Mouse (Mus musculus) limb, embryonic 10.5 days (tissue): ENCODE data around the gene Neurl1a. TPM values are rescaled to one million over a fixed set of nuclear protein-coding genes. Genes with fewer than 3 reads are reported as not detected.

ENCODE experiments used
- DNase-seq: peaks from one replicate; pipeline ENCODE4 v3.0.0-alpha.2; 2017; ENCODE audit warnings: low spot score
- H3K27ac ChIP-seq: fragments of 300-500 bp; sonication (generic); 2 replicates; pipeline ENCODE4 v1.5.1; 2016; ENCODE audit warnings: mild to moderate bottlenecking
- H3K27me3 ChIP-seq: fragments of 300-500 bp; sonication (generic); 2 replicates; pipeline ENCODE4 v1.6.1; 2016; ENCODE audit warnings: low read depth, mild to moderate bottlenecking; ENCODE audit not compliant: poor library complexity, severe bottlenecking
- H3K36me3 ChIP-seq: fragments of 300-500 bp; sonication (generic); 2 replicates; pipeline ENCODE4 v1.6.1; 2016; ENCODE audit warnings: mild to moderate bottlenecking, moderate library complexity
- H3K4me1 ChIP-seq: fragments of 300-500 bp; sonication (generic); 2 replicates; pipeline ENCODE4 v1.6.1; 2016
- H3K4me3 ChIP-seq: fragments of 300-500 bp; sonication (generic); 2 replicates; pipeline ENCODE4 v1.5.1; 2016; ENCODE audit warnings: mild to moderate bottlenecking, moderate library complexity
- H3K9me3 ChIP-seq: fragments of 300-500 bp; sonication (generic); replicated peaks from 2 replicates; pipeline ENCODE4 v1.6.1; 2016; ENCODE audit warnings: mild to moderate bottlenecking
- WGBS: fragments of 180-500 bp; shearing (Covaris S2); methylation state at CpG from one replicate; pipeline ENCODE4 v1.1.7; 2016; 5-methylcytosine and 5-hydroxymethylcytosine counted together
- polyA plus RNA-seq: library from polyadenylated mRNA; unstranded; fragments of >200 nt; fragmentation: Nextera tagmentation; extraction: Ambion mirVana; gene quantifications from 2 replicates; pipeline ENCODE4 v1.2.1, GENCODE M21; 2016

Gene Neurl1a
- polyA plus RNA-seq, 1 experiment from 2014 or later = 7.7 TPM

DNA sequence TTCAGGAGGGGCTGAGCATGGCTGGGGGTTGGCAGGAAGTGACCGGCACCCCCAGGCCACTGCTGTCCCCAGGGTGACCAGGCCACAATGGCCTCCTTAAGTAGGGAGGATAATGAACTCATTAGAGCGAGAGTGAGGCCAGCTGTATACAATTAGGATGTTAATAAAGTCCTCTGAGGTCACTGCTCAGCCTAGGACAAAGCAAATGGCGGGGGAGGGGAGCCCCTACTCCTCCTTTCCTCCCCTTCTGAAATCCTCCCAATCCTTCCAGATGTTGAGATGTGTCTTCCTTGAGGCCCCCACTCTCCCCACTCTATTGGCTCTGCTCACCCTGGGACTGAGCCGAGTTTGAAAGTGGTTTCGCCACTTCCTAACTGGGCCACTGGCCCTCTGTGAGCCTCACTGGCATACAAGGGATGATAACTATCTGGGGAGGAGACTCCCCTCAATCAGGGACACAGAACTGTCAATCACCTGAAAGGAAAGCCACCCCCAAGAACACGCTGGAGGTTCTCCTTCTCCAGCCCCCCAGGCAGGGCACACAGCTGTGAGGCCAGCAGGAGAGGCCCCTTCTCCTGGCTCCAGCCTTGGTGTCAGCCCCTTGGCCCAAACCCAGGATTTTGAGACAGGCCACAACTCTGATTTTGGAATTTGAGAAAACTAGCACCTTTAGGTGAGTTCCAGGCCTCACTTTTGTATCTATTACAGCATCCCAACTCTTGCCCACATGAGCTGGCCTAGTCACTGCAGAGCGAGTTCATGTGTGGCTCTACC lies 112.9 kb downstream of the Neurl1a start:
- Histone ChIP-seq H3K4me3 (peak overlapping the region; percentile 16), H3K36me3 (peaks cover 70% of the 10 kb centered on the region), H3K27ac (peak overlapping the region; percentile 86), H3K4me1 (peaks cover 74% of the 10 kb centered on the region), H3K9me3 (no peaks in the 10 kb centered on the region), H3K27me3 (no peaks in the 10 kb centered on the region)
- DNase-seq = peak; percentile 62
- WGBS = 28% methylated on average over 7 of the region's 7 CpGs

DNA sequence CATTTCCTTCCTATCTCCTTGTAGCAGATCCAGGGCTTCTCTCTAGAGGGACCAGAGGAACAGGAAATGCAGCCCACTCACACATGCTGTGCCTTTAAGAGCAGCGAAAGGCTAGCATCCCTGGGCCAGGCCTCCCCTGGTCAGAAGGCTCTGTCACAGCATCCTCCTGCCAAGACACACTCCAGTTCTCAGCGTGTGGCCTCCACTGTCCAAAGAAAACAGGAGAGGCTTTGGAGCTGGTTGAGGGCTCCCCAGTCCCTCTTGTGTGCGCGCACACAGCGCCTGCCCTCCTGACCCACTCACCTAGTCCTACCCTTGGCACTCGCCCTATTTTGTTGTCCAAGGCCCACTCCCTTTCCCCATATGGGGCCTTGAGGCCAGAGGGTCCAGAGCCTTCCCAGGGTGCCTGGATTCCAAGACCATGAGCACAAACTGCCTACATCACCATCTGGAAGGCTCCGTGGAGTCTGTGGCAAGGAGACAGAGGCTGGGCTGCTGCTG lies 113.9 kb downstream of the Neurl1a start:
- 55% methylated on average over 7 of the region's 7 CpGs for WGBS
- Histone ChIP-seq H3K27me3 (no peaks in the 10 kb centered on the region), H3K36me3 (peaks cover 70% of the 10 kb centered on the region), H3K27ac (peak overlapping the region; percentile 86), H3K4me3 (no peak overlapping the region), H3K4me1 (peaks cover 68% of the 10 kb centered on the region), H3K9me3 (no peaks in the 10 kb centered on the region)
- DNase-seq = peak; percentile 39

DNA sequence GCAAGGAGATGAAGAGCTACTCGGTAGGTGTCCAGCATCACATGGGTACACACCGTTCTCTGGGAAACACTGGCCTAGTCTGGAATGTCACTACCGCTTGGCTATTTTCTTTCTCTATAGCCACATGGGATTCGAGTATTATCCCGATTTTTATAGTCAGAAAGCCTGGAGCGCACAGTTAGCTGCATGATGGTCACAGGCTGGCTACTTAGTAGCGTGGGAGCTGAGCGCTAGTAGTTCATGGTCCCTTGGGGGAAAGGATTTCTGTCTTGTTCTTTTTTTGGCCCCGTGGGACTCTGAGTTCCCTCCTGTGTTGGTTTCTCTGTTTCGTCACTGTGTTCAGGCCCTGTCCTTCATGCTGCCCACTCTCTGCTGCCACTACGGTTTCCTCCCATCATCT lies 119.5 kb downstream of the Neurl1a start:
- no peak for DNase-seq
- Histone ChIP-seq H3K4me3 (no peak overlapping the region), H3K4me1 (peaks cover 57% of the 10 kb centered on the region), H3K27me3 (no peaks in the 10 kb centered on the region), H3K36me3 (peaks cover 77% of the 10 kb centered on the region), H3K27ac (peak overlapping the region; percentile 53; the same call in 1 of the 2 replicates), H3K9me3 (no peaks in the 10 kb centered on the region)
- 93% methylated on average over 11 of the region's 11 CpGs for WGBS

DNA sequence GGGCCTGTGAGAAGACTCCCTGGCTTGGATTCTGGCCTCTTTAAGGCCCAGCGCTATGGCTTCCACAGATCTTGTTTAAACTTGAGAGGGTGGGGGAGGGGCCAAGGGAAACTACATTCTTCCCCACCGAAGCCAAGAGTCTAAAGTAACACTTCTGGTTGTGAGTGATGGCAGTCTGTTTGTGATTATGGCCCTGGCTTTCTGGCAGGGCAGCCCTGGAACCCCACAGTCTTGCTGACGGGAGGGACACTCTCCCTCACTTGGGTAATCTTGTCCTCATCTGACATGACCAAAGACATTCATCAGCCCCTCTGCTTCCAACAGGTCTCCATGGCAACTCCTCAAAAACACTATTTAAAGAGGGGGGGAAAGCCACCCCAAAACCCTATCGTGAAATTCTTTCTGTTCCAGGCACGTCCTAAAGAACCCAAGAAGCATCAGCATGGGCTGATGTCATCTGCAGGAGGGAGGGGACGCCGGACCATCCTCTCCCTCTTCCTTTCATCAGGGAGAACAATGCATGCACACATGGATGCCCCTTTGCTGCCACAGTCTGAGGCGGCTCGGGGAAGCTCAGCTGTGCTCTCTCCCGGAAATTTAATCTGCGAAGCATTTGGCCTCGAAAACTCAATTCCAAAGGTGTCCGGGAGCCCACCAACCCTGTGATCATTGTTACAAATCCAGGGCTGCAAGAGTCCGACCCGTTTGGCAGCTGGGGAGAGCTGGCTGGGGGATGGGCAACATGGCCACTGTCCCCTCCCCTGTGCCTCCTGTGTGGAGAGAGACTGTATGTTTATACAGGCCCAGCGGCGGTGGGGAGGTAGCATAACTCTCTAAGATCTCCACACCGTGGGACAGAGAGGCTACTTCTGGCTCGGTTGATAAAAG lies 122.9 kb downstream of the Neurl1a start:
- peak overlapping the region; percentile 16 for H3K4me3 ChIP-seq
- peaks cover 90% of the 10 kb centered on the region for H3K36me3 ChIP-seq
- no peaks in the 10 kb centered on the region for H3K27me3 ChIP-seq
- peak overlapping the region; percentile 89 for H3K27ac ChIP-seq
- no peaks in the 10 kb centered on the region for H3K9me3 ChIP-seq
- 18% methylated on average over 19 of the region's 19 CpGs for WGBS
- peak; percentile 72 for DNase-seq
- peaks cover 53% of the 10 kb centered on the region for H3K4me1 ChIP-seq

DNA sequence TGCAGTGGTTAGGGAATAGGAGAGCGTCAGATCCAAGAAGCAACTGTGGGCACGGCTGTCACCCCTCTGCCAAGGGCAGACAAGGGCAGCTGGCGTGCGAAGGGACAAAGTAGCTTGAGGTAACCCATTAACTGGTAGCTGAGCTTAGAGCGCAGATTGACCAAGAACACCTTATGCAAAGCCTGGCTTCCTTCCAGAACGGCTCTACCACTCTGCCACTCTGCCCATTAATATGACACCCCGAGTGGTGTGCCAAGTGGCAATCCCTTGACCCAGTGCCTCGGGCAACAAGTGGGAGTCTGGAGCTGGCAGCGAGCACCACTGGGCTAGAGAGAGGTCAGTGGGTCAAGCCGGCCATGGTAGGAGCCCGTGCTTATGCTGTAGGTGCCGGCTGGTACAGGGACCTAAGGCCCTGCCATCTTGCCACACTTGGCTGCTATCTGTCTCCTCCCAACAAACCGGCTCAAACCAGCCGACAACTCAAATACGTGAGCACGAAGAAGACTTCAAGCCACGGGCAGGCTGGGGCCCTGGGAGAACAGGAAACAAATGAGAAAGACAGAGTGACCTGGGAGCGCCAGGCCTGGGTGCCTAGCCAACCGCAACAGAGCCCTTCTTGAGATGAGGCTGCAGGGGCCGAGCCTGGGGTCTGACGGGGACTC lies 123.7 kb downstream of the Neurl1a start:
- peaks cover 49% of the 10 kb centered on the region for H3K4me1 ChIP-seq
- H3K9me3 ChIP-seq = no peaks in the 10 kb centered on the region
- H3K4me3 ChIP-seq = peak overlapping the region; percentile 16; the same call in 1 of the 2 replicates
- H3K27ac ChIP-seq = peak overlapping the region; percentile 89
- H3K36me3 ChIP-seq = peaks cover 90% of the 10 kb centered on the region
- no peaks in the 10 kb centered on the region for H3K27me3 ChIP-seq
- 79% methylated on average over 21 of the region's 21 CpGs for WGBS
- DNase-seq = no peak

DNA sequence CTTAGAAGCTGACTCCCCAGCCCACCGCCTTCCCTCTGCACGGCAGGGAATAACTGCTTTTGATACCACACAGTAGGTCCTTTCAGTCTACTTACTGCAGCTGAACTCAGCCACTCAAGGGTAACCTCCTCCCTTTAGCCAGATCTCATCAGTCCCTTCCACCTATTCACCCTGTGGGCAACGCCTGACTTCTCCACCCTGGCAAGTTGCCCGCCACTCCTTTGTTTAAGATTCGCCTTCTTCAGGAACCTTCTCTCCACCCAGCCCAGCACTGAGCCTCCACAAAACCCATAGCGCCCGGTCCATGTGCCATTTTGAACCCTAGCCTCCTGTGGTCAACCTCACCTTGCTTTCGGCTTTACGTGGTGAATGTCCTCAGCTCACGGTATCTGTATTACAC lies 124.5 kb downstream of the Neurl1a start:
- Histone ChIP-seq H3K4me3 (no peak overlapping the region), H3K4me1 (peaks cover 49% of the 10 kb centered on the region), H3K27me3 (no peaks in the 10 kb centered on the region), H3K36me3 (peaks cover 88% of the 10 kb centered on the region), H3K9me3 (no peaks in the 10 kb centered on the region), H3K27ac (peak overlapping the region; percentile 89)
- WGBS = 93% methylated on average over 10 of the region's 10 CpGs
- no peak for DNase-seq

DNA sequence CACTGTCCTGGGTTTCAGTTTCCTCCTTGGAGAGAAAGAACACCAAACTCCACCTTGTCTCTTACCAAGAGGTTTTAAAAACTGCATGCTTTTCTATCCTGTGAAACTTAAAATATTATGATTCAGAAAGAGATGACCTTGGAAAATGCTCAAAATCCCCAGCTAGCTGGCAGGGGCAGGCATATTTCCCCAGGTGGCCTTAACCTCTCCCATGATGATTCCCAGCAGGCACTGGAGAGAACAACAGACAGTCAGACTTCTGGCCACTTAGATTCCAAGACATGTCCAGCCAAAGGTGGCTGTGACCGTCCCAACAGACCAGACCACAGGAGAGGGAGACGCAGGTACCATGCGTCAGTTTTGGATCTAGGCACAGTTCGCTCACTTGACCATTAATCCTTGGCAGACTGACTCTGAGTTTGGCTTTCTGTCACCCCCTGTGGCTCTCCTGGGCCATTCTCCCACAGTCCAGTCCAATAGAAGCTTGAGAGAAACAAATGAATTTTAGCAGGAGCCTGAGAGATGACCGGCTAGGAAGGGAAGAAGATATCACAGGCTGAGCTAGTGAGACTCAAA lies 125.6 kb downstream of the Neurl1a start:
- DNase-seq = no peak
- peaks cover 86% of the 10 kb centered on the region for H3K36me3 ChIP-seq
- no peaks in the 10 kb centered on the region for H3K27me3 ChIP-seq
- no peak overlapping the region for H3K27ac ChIP-seq
- 89% methylated on average over 5 of the region's 5 CpGs for WGBS
- H3K9me3 ChIP-seq = no peaks in the 10 kb centered on the region
- peaks cover 42% of the 10 kb centered on the region for H3K4me1 ChIP-seq
- no peak overlapping the region for H3K4me3 ChIP-seq

DNA sequence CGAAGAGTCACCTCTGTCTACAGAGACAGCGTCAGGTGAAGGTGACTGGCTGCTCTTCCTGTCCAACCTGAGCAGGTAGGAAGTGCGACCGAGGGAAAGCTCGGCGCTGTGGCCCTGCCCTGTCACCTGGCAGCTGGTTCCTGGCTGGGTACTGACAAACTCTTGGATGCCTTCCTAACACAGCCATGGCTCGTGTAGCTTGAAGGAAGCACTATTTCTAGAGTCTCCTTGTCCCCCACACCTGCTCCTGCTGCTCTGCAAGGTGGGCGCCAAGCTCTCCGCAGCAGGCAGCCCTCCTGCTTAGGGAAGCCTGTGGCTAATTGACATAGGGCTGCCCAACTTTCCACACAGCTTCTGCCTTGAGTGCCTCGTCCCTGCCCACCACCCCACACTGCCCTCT lies 126.8 kb downstream of the Neurl1a start:
- DNase-seq = no peak
- H3K27me3 ChIP-seq = no peaks in the 10 kb centered on the region
- H3K4me1 ChIP-seq = peaks cover 39% of the 10 kb centered on the region
- no peak overlapping the region for H3K4me3 ChIP-seq
- H3K36me3 ChIP-seq = peaks cover 86% of the 10 kb centered on the region
- 93% methylated on average over 10 of the region's 10 CpGs for WGBS
- no peaks in the 10 kb centered on the region for H3K9me3 ChIP-seq
- H3K27ac ChIP-seq = no peak overlapping the region

DNA sequence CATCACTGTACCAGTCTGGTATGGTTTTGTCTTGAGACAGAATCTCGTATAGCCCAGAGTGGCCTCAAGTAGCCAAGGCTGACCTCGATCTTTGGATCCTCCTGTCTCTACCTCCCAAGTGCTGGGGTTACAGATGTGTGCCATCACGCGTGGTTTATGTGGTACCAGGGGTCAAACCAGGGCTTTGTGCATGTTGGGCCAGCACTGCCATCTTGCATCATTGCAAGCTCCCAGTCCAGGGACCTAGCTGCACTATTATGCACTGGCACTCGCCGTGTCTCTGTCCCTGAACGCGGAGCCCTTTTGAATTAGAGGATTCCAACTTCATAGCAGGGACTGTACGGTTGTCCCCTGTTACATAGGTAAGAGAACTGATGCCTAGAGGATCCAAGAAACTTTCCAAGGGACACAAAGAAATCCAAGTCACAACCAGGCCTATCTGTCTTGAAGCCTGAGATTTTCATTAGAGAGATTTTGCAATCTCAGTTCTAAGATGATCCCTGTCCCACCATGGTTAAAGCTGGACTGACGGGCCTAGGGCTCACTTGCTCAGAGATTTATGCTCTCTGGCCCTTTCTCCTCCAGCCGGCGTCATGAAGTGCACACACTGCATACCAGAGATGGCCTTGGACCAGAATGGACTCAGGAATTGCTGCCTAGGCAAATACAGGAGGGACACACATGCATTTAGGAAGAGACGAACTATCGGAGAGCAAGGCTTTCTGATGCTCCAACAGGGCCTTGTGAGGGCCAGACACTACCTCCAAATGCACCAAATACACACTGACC lies 127.7 kb downstream of the Neurl1a start:
- no peaks in the 10 kb centered on the region for H3K27me3 ChIP-seq
- H3K27ac ChIP-seq = no peak overlapping the region
- DNase-seq = no peak
- H3K9me3 ChIP-seq = no peaks in the 10 kb centered on the region
- no peak overlapping the region for H3K4me3 ChIP-seq
- peaks cover 35% of the 10 kb centered on the region for H3K4me1 ChIP-seq
- WGBS = 92% methylated on average over 14 of the region's 14 CpGs
- H3K36me3 ChIP-seq = peaks cover 89% of the 10 kb centered on the region

DNA sequence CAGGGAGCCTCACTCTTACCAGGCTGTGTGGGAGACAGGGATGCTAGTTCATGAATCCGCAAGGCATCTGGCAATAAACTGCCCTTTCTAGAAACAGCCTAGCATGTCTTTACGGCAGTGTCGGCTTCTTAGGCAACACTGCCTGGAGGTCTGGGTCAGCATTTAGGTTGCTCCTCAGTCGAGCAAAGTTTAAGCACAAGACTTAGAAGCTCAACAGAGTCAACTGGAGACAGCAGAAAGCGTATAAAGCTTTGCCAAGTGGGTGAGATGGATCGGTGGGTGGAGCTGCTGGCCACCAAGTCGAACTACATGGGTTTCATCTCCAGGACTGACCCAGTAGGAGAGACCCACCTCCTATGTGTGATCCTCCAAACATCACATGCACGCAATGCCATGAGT lies 128.3 kb downstream of the Neurl1a start:
- no peaks in the 10 kb centered on the region for H3K9me3 ChIP-seq
- peaks cover 35% of the 10 kb centered on the region for H3K4me1 ChIP-seq
- H3K27me3 ChIP-seq = no peaks in the 10 kb centered on the region
- DNase-seq = no peak
- 90% methylated on average over 8 of the region's 8 CpGs for WGBS
- no peak overlapping the region for H3K27ac ChIP-seq
- no peak overlapping the region for H3K4me3 ChIP-seq
- H3K36me3 ChIP-seq = peaks cover 95% of the 10 kb centered on the region
